10 mouse cellular contexts compared by ENCODE assay signal in genomic region chr7:64312811-64313210, GRCm38 (mm10).
"Had no signal": no experiment of that assay in that cellular context is flagged by ENCODE, and none has a peak within 500 bp of the region (broad histone marks: within the 10 kb centered on the region; RNA-seq: fewer than 3 reads in every experiment).

No protein-coding gene starts in this region.

- H3K9me3 ChIP-seq: hindbrain, embryonic 13.5 days; limb, embryonic 15.5 days; midbrain, embryonic 10.5 days; midbrain, embryonic 15.5 days; neural tube, embryonic 12.5 days had no signal

- H3K4me1 ChIP-seq: hindbrain, embryonic 13.5 days; limb, embryonic 15.5 days; midbrain, embryonic 10.5 days; midbrain, embryonic 15.5 days had no signal

- H3K4me2 ChIP-seq: hindbrain, embryonic 13.5 days; limb, embryonic 15.5 days; midbrain, embryonic 15.5 days; neural tube, embryonic 12.5 days had no signal

- H3K4me3 ChIP-seq: hindbrain, embryonic 13.5 days; left cerebral cortex, adult 2 months; limb, embryonic 15.5 days; midbrain, embryonic 10.5 days; midbrain, embryonic 15.5 days; neural tube, embryonic 12.5 days had no signal

- ATAC-seq: hindbrain, postnatal 0 days; midbrain, embryonic 15.5 days had no signal

- H3K27ac ChIP-seq: hindbrain, embryonic 13.5 days; hindbrain, postnatal 0 days; left cerebral cortex, adult 2 months; limb, embryonic 15.5 days; midbrain, embryonic 10.5 days; midbrain, embryonic 15.5 days; neural tube, embryonic 12.5 days had no signal

- H3K27me3 ChIP-seq: hindbrain, embryonic 13.5 days; limb, embryonic 15.5 days; midbrain, embryonic 15.5 days; neural tube, embryonic 12.5 days had no signal

- DNase-seq: lung, adult 18-20 months; thymus, adult 2 months; thymus, postnatal 25 days had no signal

- H3K9ac ChIP-seq: hindbrain, embryonic 13.5 days; limb, embryonic 15.5 days; midbrain, embryonic 15.5 days; neural tube, embryonic 12.5 days had no signal
